Comparison of ENCODE assay signal across 31 mouse cellular contexts in the genomic region with DNA sequence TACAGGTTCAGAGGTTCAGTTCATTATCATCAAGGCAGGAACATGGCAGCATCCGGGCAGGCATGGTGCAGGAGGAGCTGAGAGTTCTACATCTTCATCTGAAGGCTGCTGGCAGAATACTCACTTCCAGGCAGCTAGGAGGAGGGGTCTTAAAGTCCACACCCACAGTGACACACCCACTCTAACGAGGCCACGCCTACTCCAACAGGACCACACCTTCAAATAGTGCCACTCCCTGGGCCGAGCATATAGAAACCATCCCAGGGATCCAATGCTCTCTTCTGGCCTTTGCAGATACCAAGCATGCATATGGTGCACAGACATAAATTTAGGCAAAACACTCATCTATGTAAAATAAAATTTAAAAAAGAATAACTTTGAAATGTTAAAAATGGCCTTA.
DNase-seq lines count a peak whose midpoint lies in the region; ATAC-seq lines count a peak whose summit lies in the region.
"Had no signal": no experiment of that assay in that cellular context is flagged by ENCODE, and none has a peak within 500 bp of the region (broad histone marks: within the 10 kb centered on the region; RNA-seq: fewer than 3 reads in every experiment).

No protein-coding gene starts in this region.

- H3K4me1 ChIP-seq in heart, embryonic 12.5 days (replicated peaks), result peaks cover 14% of the 10 kb centered on the region; the same call in 1 of the 2 replicates
- H3K4me1 ChIP-seq in liver, embryonic 13.5 days (replicated peaks), result peaks cover 84% of the 10 kb centered on the region
- H3K4me1 ChIP-seq: lung, embryonic 15.5 days had no signal

- H3K9ac ChIP-seq in heart, embryonic 12.5 days, result no peak overlapping the region
- H3K9ac ChIP-seq in liver, embryonic 13.5 days, result no peak overlapping the region
- H3K9ac ChIP-seq: embryonic facial prominence, embryonic 15.5 days; forebrain, embryonic 12.5 days; forebrain, postnatal 0 days; heart, embryonic 15.5 days; hindbrain, embryonic 13.5 days; limb, embryonic 15.5 days; lung, embryonic 15.5 days; midbrain, embryonic 15.5 days; neural tube, embryonic 15.5 days had no signal

- peak; percentile 73; the same call in 1 of the 2 replicates for ATAC-seq in heart, embryonic 12.5 days (ENCODE audit: insufficient number of reproducible peaks, low FRiP score)
- peak; percentile 71 for ATAC-seq in liver, embryonic 13.5 days (ENCODE audit: low read depth)
- ATAC-seq: forebrain, postnatal 0 days; intestine, embryonic 16.5 days; midbrain, embryonic 15.5 days had no signal

- no peak overlapping the region for H3K27ac ChIP-seq in heart, embryonic 12.5 days (ENCODE audit: poor library complexity, severe bottlenecking)
- peak overlapping the region; percentile 82 for H3K27ac ChIP-seq in liver, embryonic 13.5 days
- H3K27ac ChIP-seq: embryonic facial prominence, embryonic 10.5 days; embryonic facial prominence, embryonic 15.5 days; forebrain, embryonic 12.5 days; heart, embryonic 15.5 days; hindbrain, embryonic 13.5 days; limb, embryonic 10.5 days; limb, embryonic 15.5 days; lung, embryonic 15.5 days; midbrain, embryonic 10.5 days; midbrain, embryonic 15.5 days; neural tube, embryonic 15.5 days had no signal

- H3K36me3 ChIP-seq in heart, embryonic 12.5 days, result no peaks in the 10 kb centered on the region
- no peaks in the 10 kb centered on the region for H3K36me3 ChIP-seq in liver, embryonic 13.5 days
- H3K36me3 ChIP-seq: embryonic facial prominence, embryonic 10.5 days; embryonic facial prominence, embryonic 15.5 days; forebrain, embryonic 12.5 days; heart, embryonic 15.5 days; hindbrain, embryonic 13.5 days; limb, embryonic 10.5 days; limb, embryonic 15.5 days; lung, embryonic 15.5 days; midbrain, embryonic 10.5 days; midbrain, embryonic 15.5 days; neural tube, embryonic 15.5 days had no signal

- H3K9me3 ChIP-seq in heart, embryonic 12.5 days (replicated peaks), result no peaks in the 10 kb centered on the region
- H3K9me3 ChIP-seq in liver, embryonic 13.5 days (replicated peaks), result no peaks in the 10 kb centered on the region
- H3K9me3 ChIP-seq: embryonic facial prominence, embryonic 10.5 days; embryonic facial prominence, embryonic 15.5 days; forebrain, embryonic 12.5 days; heart, embryonic 15.5 days; hindbrain, embryonic 13.5 days; limb, embryonic 10.5 days; limb, embryonic 15.5 days; lung, embryonic 15.5 days; midbrain, embryonic 10.5 days; midbrain, embryonic 15.5 days; neural tube, embryonic 15.5 days had no signal

- no peak overlapping the region for H3K4me2 ChIP-seq in heart, embryonic 12.5 days
- H3K4me2 ChIP-seq in liver, embryonic 13.5 days, result 0 out of 2 replicates have a peak overlapping the region, but pooled peaks have one; percentile 21
- H3K4me2 ChIP-seq: embryonic facial prominence, embryonic 15.5 days; forebrain, embryonic 12.5 days; heart, embryonic 15.5 days; hindbrain, embryonic 13.5 days; limb, embryonic 15.5 days; lung, embryonic 15.5 days; midbrain, embryonic 15.5 days; neural tube, embryonic 15.5 days had no signal

- DNase-seq in heart, postnatal 25 days (ENCODE audit: low spot score), result no peak
- peak; percentile 71 for DNase-seq in c-Kit-negative CD71-positive TER-119-positive erythroid progenitor cells, embryonic 14.5 days (ENCODE audit: low read depth, low spot score)
- DNase-seq in liver, embryonic 13.5 days, result peak; percentile 65
- no peak for DNase-seq in gastrocnemius, postnatal 4 days (ENCODE audit: low spot score in 2 of 2)
- DNase-seq in cerebellum, adult 9-10 months, result no peak
- DNase-seq in retina, embryonic 14.5 days (ENCODE audit: low spot score), result no peak
- DNase-seq: adrenal gland, postnatal 25 days; B cell, adult 2 months; cerebellum, adult 9-11 months; forebrain, postnatal 0 days; gastrocnemius, postnatal 10 days; heart, postnatal 4 days; kidney, adult 9 months; kidney, postnatal 10 days; layer of hippocampus, adult 9-11 months; right cerebral cortex, postnatal 25 days; spleen, adult 18-20 months; thymus, postnatal 14 days had no signal

- peaks cover 6% of the 10 kb centered on the region; the same call in 1 of the 2 replicates for H3K27me3 ChIP-seq in heart, embryonic 12.5 days (replicated peaks)
- no peaks in the 10 kb centered on the region for H3K27me3 ChIP-seq in liver, embryonic 13.5 days
- H3K27me3 ChIP-seq: embryonic facial prominence, embryonic 15.5 days; heart, embryonic 15.5 days; hindbrain, embryonic 13.5 days; limb, embryonic 15.5 days; lung, embryonic 15.5 days; midbrain, embryonic 15.5 days; neural tube, embryonic 15.5 days had no signal

- whole genome bisulfite sequencing in heart, embryonic 12.5 days, result 62% methylated on average over 4 of the region's 4 CpGs
- 43% methylated on average over 4 of the region's 4 CpGs for WGBS in liver, embryonic 13.5 days (ENCODE audit: insufficient replicate concordance)

- intact Hi-C loops in heart, postnatal 25 days (cut with DNase I), result no loop called here

- no peak overlapping the region for H3K4me3 ChIP-seq in heart, embryonic 12.5 days
- H3K4me3 ChIP-seq in liver, embryonic 13.5 days (replicated peaks), result no peak overlapping the region
- H3K4me3 ChIP-seq: embryonic facial prominence, embryonic 10.5 days; embryonic facial prominence, embryonic 15.5 days; forebrain, embryonic 12.5 days; heart, embryonic 15.5 days; hindbrain, embryonic 13.5 days; limb, embryonic 10.5 days; limb, embryonic 15.5 days; lung, embryonic 15.5 days; midbrain, embryonic 10.5 days; midbrain, embryonic 15.5 days; neural tube, embryonic 15.5 days had no signal

Comparison
In these comparisons a context has a peak if more than half of its experiments do, and no peak if none do; other contexts are left out.
1. DNase-seq: peak in c-Kit-negative CD71-positive TER-119-positive erythroid progenitor cells, embryonic 14.5 days (single experiment) and liver, embryonic 13.5 days (single experiment); none in heart, postnatal 25 days (single experiment), gastrocnemius, postnatal 4 days (0 of 2), cerebellum, adult 9-10 months (single experiment) and retina, embryonic 14.5 days (single experiment).